Comparison of ENCODE assay signal across 23 mouse cellular contexts in genomic region chr15:4119962-4120361, GRCm38 (mm10).
"Had no signal": no experiment of that assay in that cellular context is flagged by ENCODE, and none has a peak within 500 bp of the region (broad histone marks: within the 10 kb centered on the region; RNA-seq: fewer than 3 reads in every experiment).

No protein-coding gene starts in this region.

- H3K27ac ChIP-seq: heart, embryonic 13.5 days; heart, embryonic 15.5 days; hindbrain, embryonic 13.5 days; hindbrain, embryonic 15.5 days; hindbrain, postnatal 0 days; kidney, embryonic 15.5 days; kidney, postnatal 0 days; limb, embryonic 13.5 days; limb, embryonic 15.5 days; liver, embryonic 12.5 days; liver, embryonic 14.5 days had no signal

- ATAC-seq: hindbrain, postnatal 0 days; intestine, embryonic 16.5 days; liver, embryonic 12.5 days had no signal

- DNase-seq: gastrocnemius, postnatal 14 days; gastrocnemius, postnatal 36 days; heart, adult 18-20 months; heart, postnatal 14 days; heart, postnatal 36 days; kidney, adult 11 months; kidney, adult 2 months; kidney, adult 9 months; kidney, postnatal 14 days; kidney, postnatal 36 days; left cerebral cortex, postnatal 4 days had no signal

- H3K4me3 ChIP-seq: heart, embryonic 13.5 days; heart, embryonic 15.5 days; hindbrain, embryonic 13.5 days; hindbrain, embryonic 15.5 days; kidney, embryonic 15.5 days; limb, embryonic 13.5 days; limb, embryonic 15.5 days; liver, embryonic 12.5 days had no signal
